Mouse (Mus musculus): ENCODE results near the gene Wfdc2. TPM values are rescaled to one million over a fixed set of nuclear protein-coding genes. Genes with fewer than 3 reads are reported as not detected.

Wfdc2 gene
- polyA plus RNA-seq, 1 experiment from 2014 or later: 1.4 TPM

- H3K4me2 ChIP-seq (ENCODE audit: low read length): no peak overlapping the region
- no peaks in the 10 kb centered on the region for H3K27me3 ChIP-seq (replicated peaks; ENCODE audit: control insufficient read depth, insufficient read depth, low read length)
- no peak overlapping the region for H3K27ac ChIP-seq (ENCODE audit: low read length)
- no peaks in the 10 kb centered on the region for H3K36me3 ChIP-seq (ENCODE audit: control insufficient read depth, insufficient read depth)
- no peak overlapping the region for H3K4me3 ChIP-seq (replicated peaks; ENCODE audit: low read length)
- 69% methylated on average over 5 of the region's 5 CpGs for WGBS
- H3K9me3 ChIP-seq (ENCODE audit: control insufficient read depth, low read length): no peaks in the 10 kb centered on the region
- no peaks in the 10 kb centered on the region for H3K4me1 ChIP-seq (replicated peaks; ENCODE audit: control insufficient read depth, insufficient read depth, low read length)
- ATAC-seq: no peak
- H3K9ac ChIP-seq (replicated peaks; ENCODE audit: low read depth, low read length): no peak overlapping the region
These were observed 20.1 kb upstream of the Wfdc2 start for GRCm38 (mm10) chr2:164542132-164542531.

DNA sequence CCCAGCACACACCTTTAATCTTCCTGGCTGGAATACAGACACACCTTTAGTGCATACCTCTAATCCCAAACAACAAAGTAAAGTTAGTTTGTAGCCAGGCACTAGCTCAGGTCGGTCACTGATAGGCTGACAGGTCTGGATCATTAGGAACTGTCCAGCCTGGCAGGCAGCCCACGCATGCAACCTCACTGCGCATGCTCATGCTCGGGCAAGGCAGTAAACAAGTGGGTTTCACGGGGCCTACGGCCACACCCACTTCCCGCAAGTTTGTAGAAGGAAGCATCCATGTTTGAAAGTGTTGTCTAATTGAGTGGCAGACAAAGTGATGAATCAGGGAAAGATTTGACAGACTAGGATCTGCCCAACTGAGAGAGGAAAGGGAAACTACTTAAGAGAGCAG, 19.6 kb upstream of the Wfdc2 start:
- Histone ChIP-seq H3K4me3 (replicated peaks; ENCODE audit: low read length) (no peak overlapping the region), H3K27me3 (replicated peaks; ENCODE audit: control insufficient read depth, insufficient read depth, low read length) (no peaks in the 10 kb centered on the region), H3K36me3 (ENCODE audit: control insufficient read depth, insufficient read depth) (no peaks in the 10 kb centered on the region), H3K4me1 (replicated peaks; ENCODE audit: control insufficient read depth, insufficient read depth, low read length) (no peaks in the 10 kb centered on the region), H3K4me2 (ENCODE audit: low read length) (no peak overlapping the region), H3K9me3 (ENCODE audit: control insufficient read depth, low read length) (no peaks in the 10 kb centered on the region), H3K9ac (replicated peaks; ENCODE audit: low read depth, low read length) (no peak overlapping the region), H3K27ac (ENCODE audit: low read length) (no peak overlapping the region)
- ATAC-seq: no peak
- WGBS: 78% methylated on average over 7 of the region's 7 CpGs

GRCm38 (mm10) chr2:164543745-164544144, 18.5 kb upstream of the Wfdc2 start:
- Histone ChIP-seq H3K9ac (replicated peaks; ENCODE audit: low read depth, low read length) (no peak overlapping the region), H3K9me3 (ENCODE audit: control insufficient read depth, low read length) (no peaks in the 10 kb centered on the region), H3K4me3 (replicated peaks; ENCODE audit: low read length) (no peak overlapping the region), H3K27me3 (replicated peaks; ENCODE audit: control insufficient read depth, insufficient read depth, low read length) (no peaks in the 10 kb centered on the region), H3K4me1 (replicated peaks; ENCODE audit: control insufficient read depth, insufficient read depth, low read length) (no peaks in the 10 kb centered on the region), H3K27ac (ENCODE audit: low read length) (no peak overlapping the region), H3K36me3 (ENCODE audit: control insufficient read depth, insufficient read depth) (no peaks in the 10 kb centered on the region), H3K4me2 (ENCODE audit: low read length) (no peak overlapping the region)
- WGBS: 65% methylated on average over 2 of the region's 2 CpGs
- no peak for ATAC-seq

DNA sequence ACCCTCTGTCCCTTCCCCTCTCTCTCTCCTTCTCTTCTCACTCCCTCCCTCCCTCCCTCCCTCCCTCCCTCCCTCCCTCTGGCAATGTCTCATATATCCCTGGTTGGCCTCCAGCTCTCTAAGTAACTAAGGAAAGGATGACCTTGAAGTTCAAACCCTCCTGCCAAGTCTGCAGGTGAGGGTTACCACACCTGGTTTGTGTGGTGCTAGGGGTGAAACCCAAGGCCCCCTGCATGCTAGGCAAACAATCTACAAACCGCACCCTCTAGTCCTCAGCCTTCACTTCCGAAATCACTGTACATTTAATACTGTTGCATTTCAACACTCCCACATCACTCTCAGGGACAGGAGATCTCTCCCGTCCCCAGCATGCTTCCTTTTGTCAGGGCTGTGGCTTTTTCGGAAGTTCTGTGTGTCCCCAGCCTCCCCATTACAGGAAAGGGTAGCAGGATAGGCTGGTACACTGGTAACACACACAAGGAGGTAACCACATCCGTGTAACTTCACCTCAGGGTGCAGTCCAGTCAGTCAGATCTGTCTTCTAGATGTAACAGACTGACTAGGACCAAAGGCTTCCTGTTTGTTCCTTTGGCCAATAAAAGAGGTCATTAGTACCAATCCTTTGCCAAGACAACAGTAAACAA, 17.6 kb upstream of the Wfdc2 start:
- Histone ChIP-seq H3K9ac (replicated peaks; ENCODE audit: low read depth, low read length) (no peak overlapping the region), H3K27me3 (replicated peaks; ENCODE audit: control insufficient read depth, insufficient read depth, low read length) (no peaks in the 10 kb centered on the region), H3K4me2 (ENCODE audit: low read length) (no peak overlapping the region), H3K9me3 (ENCODE audit: control insufficient read depth, low read length) (no peaks in the 10 kb centered on the region), H3K4me1 (replicated peaks; ENCODE audit: control insufficient read depth, insufficient read depth, low read length) (no peaks in the 10 kb centered on the region), H3K4me3 (replicated peaks; ENCODE audit: low read length) (no peak overlapping the region), H3K27ac (ENCODE audit: low read length) (no peak overlapping the region), H3K36me3 (ENCODE audit: control insufficient read depth, insufficient read depth) (no peaks in the 10 kb centered on the region)
- no peak for ATAC-seq
- 58% methylated on average over 5 of the region's 5 CpGs for WGBS

- Histone ChIP-seq H3K4me2 (ENCODE audit: low read length) (no peak overlapping the region), H3K36me3 (ENCODE audit: control insufficient read depth, insufficient read depth) (no peaks in the 10 kb centered on the region), H3K27ac (ENCODE audit: low read length) (no peak overlapping the region), H3K27me3 (replicated peaks; ENCODE audit: control insufficient read depth, insufficient read depth, low read length) (no peaks in the 10 kb centered on the region), H3K4me1 (replicated peaks; ENCODE audit: control insufficient read depth, insufficient read depth, low read length) (0 out of 2 replicates have a peak, but pooled peaks cover 2% of the 10 kb centered on the region), H3K4me3 (replicated peaks; ENCODE audit: low read length) (no peak overlapping the region), H3K9me3 (ENCODE audit: control insufficient read depth, low read length) (no peaks in the 10 kb centered on the region), H3K9ac (replicated peaks; ENCODE audit: low read depth, low read length) (no peak overlapping the region)
- ATAC-seq: no peak
- WGBS: 57% methylated on average over 4 of the region's 4 CpGs
These were observed 12.9 kb upstream of the Wfdc2 start for GRCm38 (mm10) chr2:164549338-164549737.

- H3K36me3 ChIP-seq (ENCODE audit: control insufficient read depth, insufficient read depth): no peaks in the 10 kb centered on the region
- no peaks in the 10 kb centered on the region for H3K27me3 ChIP-seq (replicated peaks; ENCODE audit: control insufficient read depth, insufficient read depth, low read length)
- ATAC-seq: no peak
- WGBS: 17% methylated on average over 10 of the region's 10 CpGs
- no peak overlapping the region for H3K4me2 ChIP-seq (ENCODE audit: low read length)
- no peaks in the 10 kb centered on the region for H3K9me3 ChIP-seq (ENCODE audit: control insufficient read depth, low read length)
- 0 out of 2 replicates have a peak overlapping the region, but pooled peaks have one; percentile 15 for H3K9ac ChIP-seq (replicated peaks; ENCODE audit: low read depth, low read length)
- H3K4me1 ChIP-seq (replicated peaks; ENCODE audit: control insufficient read depth, insufficient read depth, low read length): 0 out of 2 replicates have a peak, but pooled peaks cover 2% of the 10 kb centered on the region
- H3K4me3 ChIP-seq (replicated peaks; ENCODE audit: low read length): no peak overlapping the region
- H3K27ac ChIP-seq (ENCODE audit: low read length): no peak overlapping the region
These were observed 12.0 kb upstream of the Wfdc2 start for GRCm38 (mm10) chr2:164549963-164550894.

- no peak for ATAC-seq
- H3K4me3 ChIP-seq (replicated peaks; ENCODE audit: low read length): no peak overlapping the region
- no peak overlapping the region for H3K9ac ChIP-seq (replicated peaks; ENCODE audit: low read depth, low read length)
- no peaks in the 10 kb centered on the region for H3K27me3 ChIP-seq (replicated peaks; ENCODE audit: control insufficient read depth, insufficient read depth, low read length)
- WGBS: 69% methylated on average over 2 of the region's 2 CpGs
- no peaks in the 10 kb centered on the region for H3K9me3 ChIP-seq (ENCODE audit: control insufficient read depth, low read length)
- no peaks in the 10 kb centered on the region for H3K36me3 ChIP-seq (ENCODE audit: control insufficient read depth, insufficient read depth)
- H3K4me1 ChIP-seq (replicated peaks; ENCODE audit: control insufficient read depth, insufficient read depth, low read length): 0 out of 2 replicates have a peak, but pooled peaks cover 2% of the 10 kb centered on the region
- H3K27ac ChIP-seq (ENCODE audit: low read length): no peak overlapping the region
- no peak overlapping the region for H3K4me2 ChIP-seq (ENCODE audit: low read length)
These were observed 11.3 kb upstream of the Wfdc2 start for GRCm38 (mm10) chr2:164550895-164551269.

- H3K4me3 ChIP-seq (replicated peaks; ENCODE audit: low read length): no peak overlapping the region
- no peak for ATAC-seq
- H3K36me3 ChIP-seq (ENCODE audit: control insufficient read depth, insufficient read depth): no peaks in the 10 kb centered on the region
- H3K9me3 ChIP-seq (ENCODE audit: control insufficient read depth, low read length): no peaks in the 10 kb centered on the region
- no peak overlapping the region for H3K9ac ChIP-seq (replicated peaks; ENCODE audit: low read depth, low read length)
- WGBS: 92% methylated on average over 9 of the region's 9 CpGs
- no peaks in the 10 kb centered on the region for H3K27me3 ChIP-seq (replicated peaks; ENCODE audit: control insufficient read depth, insufficient read depth, low read length)
- no peak overlapping the region for H3K27ac ChIP-seq (ENCODE audit: low read length)
- no peak overlapping the region for H3K4me2 ChIP-seq (ENCODE audit: low read length)
- H3K4me1 ChIP-seq (replicated peaks; ENCODE audit: control insufficient read depth, insufficient read depth, low read length): 0 out of 2 replicates have a peak, but pooled peaks cover 2% of the 10 kb centered on the region
These were observed 10.7 kb upstream of the Wfdc2 start for GRCm38 (mm10) chr2:164551502-164551901.

GRCm38 (mm10) chr2:164558426-164558825, 3.8 kb upstream of the Wfdc2 start:
- Histone ChIP-seq H3K9ac (replicated peaks; ENCODE audit: low read depth, low read length) (no peak overlapping the region), H3K4me2 (ENCODE audit: low read length) (no peak overlapping the region), H3K9me3 (ENCODE audit: control insufficient read depth, low read length) (no peaks in the 10 kb centered on the region), H3K4me1 (replicated peaks; ENCODE audit: control insufficient read depth, insufficient read depth, low read length) (peaks cover 11% of the 10 kb centered on the region), H3K36me3 (ENCODE audit: control insufficient read depth, insufficient read depth) (no peaks in the 10 kb centered on the region), H3K27ac (ENCODE audit: low read length) (no peak overlapping the region), H3K27me3 (replicated peaks; ENCODE audit: control insufficient read depth, insufficient read depth, low read length) (0 out of 2 replicates have a peak, but pooled peaks cover 4% of the 10 kb centered on the region), H3K4me3 (replicated peaks; ENCODE audit: low read length) (no peak overlapping the region)
- no peak for ATAC-seq
- 75% methylated on average over 8 of the region's 8 CpGs for WGBS

Measured in forebrain, embryonic 16.5 days (tissue).